Mouse (Mus musculus): ENCODE results near the gene Pbld1.

GRCm38 (mm10) chr10:63124016-63124415 is 64.1 kb downstream of the Pbld1 start:
- TF ChIP-seq E2F4 (IDR thresholded peaks at IDR 0.05; ENCODE audit: insufficient read depth) (no peak), POLR2AphosphoS2 (IDR thresholded peaks at IDR 0.05; ENCODE audit: insufficient read length, low read depth) (no peak), USF1 (IDR thresholded peaks at IDR 0.05; ENCODE audit: low read depth) (no peak), TCF12 (IDR thresholded peaks at IDR 0.05; ENCODE audit: insufficient read depth, poor library complexity, severe bottlenecking) (no peak)
